Mouse (Mus musculus) midbrain, embryonic 10.5 days (tissue): ENCODE data around the gene Mrto4. TPM values are rescaled to one million over a fixed set of nuclear protein-coding genes. Genes with fewer than 3 reads are reported as not detected.
A peak's percentile ranks its signal among the peaks of the same experiment; 100 is the strongest.

Experiments
- DNase-seq: peaks from one replicate; pipeline ENCODE4 v3.0.0-alpha.2; 2017; ENCODE audit warnings: low spot score
- H3K27ac ChIP-seq: fragments of 300-500 bp; sonication (generic); replicated peaks from 2 replicates; pipeline ENCODE4 v1.5.1; 2016; ENCODE audit warnings: mild to moderate bottlenecking
- H3K27me3 ChIP-seq: fragments of 300-500 bp; sonication (generic); 2 replicates; pipeline ENCODE4 v1.6.1; 2016; ENCODE audit warnings: low read depth, mild to moderate bottlenecking; ENCODE audit not compliant: poor library complexity, severe bottlenecking
- H3K36me3 ChIP-seq: fragments of 300-500 bp; sonication (generic); 2 replicates; pipeline ENCODE4 v1.6.1; 2016; ENCODE audit warnings: mild to moderate bottlenecking, moderate library complexity
- H3K4me1 ChIP-seq: fragments of 300-500 bp; sonication (generic); 2 replicates; pipeline ENCODE4 v1.6.1; 2016
- H3K4me3 ChIP-seq: fragments of 300-500 bp; sonication (generic); 2 replicates; pipeline ENCODE4 v1.5.1; 2016; ENCODE audit warnings: mild to moderate bottlenecking, moderate library complexity
- H3K9me3 ChIP-seq: fragments of 300-500 bp; sonication (generic); replicated peaks from 2 replicates; pipeline ENCODE4 v1.6.1; 2016; ENCODE audit warnings: mild to moderate bottlenecking
- WGBS: fragments of 180-500 bp; shearing (Covaris S2); methylation state at CpG from one replicate; pipeline ENCODE4 v1.1.7; 2016; 5-methylcytosine and 5-hydroxymethylcytosine counted together
- microRNA-seq: library from miRNA; unstranded; fragments of <30 nt; microRNA quantifications from one replicate; pipeline ENCODE4, GENCODE M21; 2017
- polyA plus RNA-seq: library from polyadenylated mRNA; unstranded; fragments of >200 nt; fragmentation: Nextera tagmentation; extraction: Ambion mirVana; gene quantifications from 2 replicates; pipeline ENCODE4 v1.2.1, GENCODE M21; 2016

Mrto4 gene
- polyA plus RNA-seq, 1 experiment from 2014 or later: 166 TPM

DNA sequence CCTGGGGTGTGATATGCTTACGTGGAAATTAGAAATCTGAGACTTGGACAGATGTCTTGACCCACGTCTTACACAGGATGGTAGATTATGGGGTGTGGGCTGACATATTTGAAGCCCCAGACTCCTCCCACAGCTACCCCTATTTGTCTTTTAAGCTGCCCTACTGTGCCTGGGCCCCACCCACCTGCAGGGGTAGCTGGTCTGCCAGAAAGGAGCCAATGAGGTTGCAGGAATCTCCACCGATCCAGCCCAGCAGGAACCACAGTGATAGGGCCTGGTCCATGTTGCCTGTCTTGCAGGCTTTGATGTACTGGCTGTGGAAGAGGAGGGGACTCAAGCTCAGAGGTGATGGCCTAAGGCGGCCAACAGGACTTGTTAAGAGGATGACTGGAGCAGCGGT is 50.1 kb downstream of the Mrto4 start:
- H3K4me3 ChIP-seq: no peak overlapping the region
- DNase-seq: no peak
- H3K27me3 ChIP-seq: no peaks in the 10 kb centered on the region
- H3K36me3 ChIP-seq: peaks cover 35% of the 10 kb centered on the region
- no peaks in the 10 kb centered on the region for H3K4me1 ChIP-seq
- 66% methylated on average over 5 of the region's 5 CpGs for WGBS
- no peak overlapping the region for H3K27ac ChIP-seq
- H3K9me3 ChIP-seq: no peaks in the 10 kb centered on the region

- Histone ChIP-seq H3K4me1 (no peaks in the 10 kb centered on the region), H3K9me3 (no peaks in the 10 kb centered on the region), H3K27me3 (no peaks in the 10 kb centered on the region), H3K27ac (no peak overlapping the region), H3K4me3 (no peak overlapping the region), H3K36me3 (peaks cover 35% of the 10 kb centered on the region)
- WGBS: 93% methylated on average over 8 of the region's 8 CpGs
- DNase-seq: no peak
These were observed 50.6 kb downstream of the Mrto4 start for GRCm38 (mm10) chr4:139301780-139302179.

- Histone ChIP-seq H3K9me3 (no peaks in the 10 kb centered on the region), H3K4me3 (no peak overlapping the region), H3K4me1 (no peaks in the 10 kb centered on the region), H3K27me3 (no peaks in the 10 kb centered on the region), H3K36me3 (peaks cover 31% of the 10 kb centered on the region), H3K27ac (no peak overlapping the region)
- WGBS: 88% methylated on average over 12 of the region's 12 CpGs
- DNase-seq: no peak
These were observed 53.6 kb downstream of the Mrto4 start for GRCm38 (mm10) chr4:139298671-139299366.

DNA sequence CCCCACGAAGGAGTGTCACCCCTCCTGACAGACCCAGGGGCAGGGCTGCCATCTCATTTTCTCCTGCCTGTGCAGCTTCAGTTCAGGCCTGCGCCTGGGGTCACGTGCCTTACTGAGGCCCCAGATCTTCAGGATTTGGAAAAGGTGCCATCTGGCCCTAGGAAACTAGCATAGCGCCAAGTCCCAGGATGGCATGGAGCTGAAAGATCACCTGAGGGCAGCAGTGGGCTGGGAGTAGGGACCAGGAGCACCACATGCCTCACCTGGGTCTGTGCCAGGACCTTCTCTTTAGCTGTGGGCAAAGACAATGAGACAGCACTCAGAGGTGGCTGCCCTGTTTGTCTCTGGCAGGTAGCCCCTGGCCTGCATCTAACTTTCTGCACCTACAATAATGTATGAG is 54.8 kb downstream of the Mrto4 start:
- Histone ChIP-seq H3K4me3 (no peak overlapping the region), H3K27me3 (no peaks in the 10 kb centered on the region), H3K27ac (no peak overlapping the region), H3K36me3 (peaks cover 31% of the 10 kb centered on the region), H3K9me3 (no peaks in the 10 kb centered on the region), H3K4me1 (no peaks in the 10 kb centered on the region)
- no peak for DNase-seq
- 91% methylated on average over 4 of the region's 4 CpGs for WGBS

Small RNA genes lying within 50 kb of the gene (microRNA-seq; reads per million reads assigned to microRNA genes)
- 8.1 reads per million, percentile 18 among the genes with 10 or more reads in this experiment for gene Gm24245
- 3.3 reads per million, percentile 4 among the genes with 10 or more reads in this experiment for gene Gm25732

Other genes starting within 250 kb of the Mrto4 start
- 359 and 362 TPM in 2 replicates for gene Minos1, start 221.5 kb downstream of the Mrto4 start, polyA plus RNA-seq
- gene Capzb, start 159.7 kb downstream of the Mrto4 start, polyA plus RNA-seq: 330 and 349 TPM in 2 replicates
- gene Pqlc2, start 41.9 kb downstream of the Mrto4 start, polyA plus RNA-seq: 15.9 and 16.1 TPM in 2 replicates
- gene Akr7a5, start 41.8 kb downstream of the Mrto4 start, polyA plus RNA-seq: 99.7 and 103 TPM in 2 replicates
- 32.3 and 38.5 TPM in 2 replicates for gene Emc1, start within 50 bp of the Mrto4 start, polyA plus RNA-seq
- gene Ubr4, start within 50 bp of the Mrto4 start, polyA plus RNA-seq: 51.8 and 54.8 TPM in 2 replicates
- gene Iffo2, start 178.0 kb upstream of the Mrto4 start, polyA plus RNA-seq: 3.3 and 3.5 TPM in 2 replicates